ENCODE assay signal across 8 mouse cellular contexts in the genomic region with DNA sequence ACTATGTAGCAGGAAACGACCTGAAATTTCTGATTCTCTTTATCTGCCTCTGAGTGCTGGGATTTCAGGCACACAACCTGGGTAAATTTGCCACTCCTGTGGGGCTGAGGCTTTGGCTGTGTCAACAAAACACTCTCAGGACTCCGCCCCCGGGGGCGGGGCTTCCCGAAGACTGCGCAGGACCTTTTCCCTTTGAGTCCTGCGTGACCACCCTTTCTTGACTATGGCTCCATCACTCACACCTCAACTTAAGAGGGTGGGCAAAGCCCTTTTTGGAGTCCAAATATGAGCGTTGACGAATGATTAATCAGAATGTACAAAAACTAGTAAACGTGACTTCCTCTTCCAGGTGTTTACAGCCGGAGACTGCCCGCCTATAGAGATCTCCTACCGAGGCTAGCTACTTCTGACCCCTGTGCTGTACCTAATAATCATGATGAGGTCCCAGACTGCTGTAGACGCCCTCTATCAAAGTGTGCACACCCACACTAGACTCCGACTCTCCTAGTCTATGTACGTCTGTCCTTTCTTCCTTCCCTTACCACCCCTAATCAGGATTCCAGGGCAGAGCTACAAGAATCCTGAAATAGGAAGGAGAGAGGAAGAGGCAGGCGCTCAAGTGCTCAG. TPM values are rescaled to one million over a fixed set of nuclear protein-coding genes. Genes with fewer than 3 reads are reported as not detected.
A peak's percentile ranks its signal among the peaks of the same experiment; 100 is the strongest.
DNase-seq lines count a peak whose midpoint lies in the region; ATAC-seq lines count a peak whose summit lies in the region.

No protein-coding gene starts in this region.

- H3K36me3 ChIP-seq in embryonic facial prominence, embryonic 12.5 days: peaks cover 34% of the 10 kb centered on the region

- H3K4me3 ChIP-seq in embryonic facial prominence, embryonic 12.5 days: peak overlapping the region; percentile 12; the same call in 1 of the 2 replicates

- no peak overlapping the region for H3K9ac ChIP-seq in embryonic facial prominence, embryonic 12.5 days

- intact Hi-C loops in heart, postnatal 14 days (cut with DNase I): no loop called here

- H3K4me2 ChIP-seq in embryonic facial prominence, embryonic 12.5 days (replicated peaks): peak overlapping the region; percentile 42

- ATAC-seq in embryonic facial prominence, embryonic 12.5 days (ENCODE audit: insufficient number of reproducible peaks, insufficient read depth, low FRiP score, low TSS enrichment): no peak; the same call in 1 of the 2 replicates

- DNase-seq in CD4-positive, CD25-positive, alpha-beta regulatory T cell, adult 2 months (ENCODE audit: low read depth, low spot score): peak; percentile 82
- DNase-seq in adrenal gland, adult 18-20 months (ENCODE audit: low spot score in 2 of 2): peak; percentile 57 to 64
- peak; percentile 65 for DNase-seq in heart, postnatal 14 days
- peak; percentile 89 to 95 for DNase-seq in kidney, postnatal 36 days
- peak; percentile 77 for DNase-seq in lung, postnatal 10 days
- DNase-seq in retina, postnatal 1 day: peak; percentile 49
- DNase-seq in frontal cortex, postnatal 10 days (ENCODE audit: low spot score in 2 of 2): no peak

- 12% methylated on average over 17 of the region's 17 CpGs for WGBS in embryonic facial prominence, embryonic 12.5 days

- peaks cover 5% of the 10 kb centered on the region; the same call in 1 of the 2 replicates for H3K4me1 ChIP-seq in embryonic facial prominence, embryonic 12.5 days

- H3K27ac ChIP-seq in embryonic facial prominence, embryonic 12.5 days: no peak overlapping the region

- no peaks in the 10 kb centered on the region for H3K27me3 ChIP-seq in embryonic facial prominence, embryonic 12.5 days

- no peaks in the 10 kb centered on the region for H3K9me3 ChIP-seq in embryonic facial prominence, embryonic 12.5 days

RNA-seq across cellular contexts. Expression of a gene that starts 10.2 kb away (rescaled TPM):
- 100 to 1,000 TPM; 275 to 312 TPM for total RNA-seq in adrenal gland, adult 18-20 months (2021)
- 30.3 and 32.8 TPM in 2 replicates for polyA plus RNA-seq in embryonic facial prominence, embryonic 12.5 days (2016; fragmentation: Nextera tagmentation; extraction: Ambion mirVana)
- total RNA-seq in heart, postnatal 14 days (2021): 100 to 1,000 TPM; 380 to 389 TPM

RNA-seq across cellular contexts. Expression of a gene that starts 25.6 kb away (rescaled TPM):
- 10 to 100 TPM; 17.9 to 21.4 TPM for total RNA-seq in adrenal gland, adult 18-20 months (2021)
- polyA plus RNA-seq in embryonic facial prominence, embryonic 12.5 days (2016; fragmentation: Nextera tagmentation; extraction: Ambion mirVana): 24.2 and 27.0 TPM in 2 replicates
- total RNA-seq in heart, postnatal 14 days (2021): 1 to 10 TPM; 7.0 to 8.2 TPM

Comparison
In these comparisons a context has a peak if more than half of its experiments do, and no peak if none do; other contexts are left out.
1. DNase-seq: peak in CD4-positive, CD25-positive, alpha-beta regulatory T cell, adult 2 months (single experiment), adrenal gland, adult 18-20 months (2 of 2), heart, postnatal 14 days (2 of 2), kidney, postnatal 36 days (2 of 2), lung, postnatal 10 days (single experiment) and retina, postnatal 1 day (single experiment); none in frontal cortex, postnatal 10 days (0 of 2).